Mouse (Mus musculus): ENCODE measurements around the gene Tmem203.

DNA sequence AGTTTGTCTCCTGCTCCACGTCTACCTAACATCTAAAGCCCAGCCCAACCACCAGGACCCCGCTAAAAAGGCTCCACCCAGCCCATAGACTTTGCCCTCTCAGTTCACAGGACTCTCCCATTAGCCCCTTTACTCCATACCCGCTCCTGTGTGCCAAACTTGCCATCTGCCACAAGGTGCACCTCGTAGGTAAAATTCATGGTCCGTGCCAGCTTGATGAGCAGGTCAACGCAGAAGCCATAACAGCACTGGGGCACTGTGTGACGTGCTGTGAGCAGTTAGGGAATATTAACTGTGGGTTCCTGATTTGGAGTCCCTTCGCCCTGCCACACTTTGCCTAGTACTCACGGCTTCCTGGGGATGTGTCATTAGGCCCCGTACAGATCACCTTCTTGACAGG lies 42.8 kb downstream of the Tmem203 start:
- TF ChIP-seq CTCF (IDR thresholded peaks at IDR 0.05; ENCODE audit: low read depth): no peak
- TF ChIP-seq EP300 (IDR thresholded peaks at IDR 0.05; ENCODE audit: low read depth): no peak

Measured in liver, embryonic 14.5 days (tissue).